Mouse (Mus musculus) lung, postnatal 0 days (tissue): ENCODE results near the gene Prkaca.

Experiments used
- CTCF ChIP-seq: IDR thresholded peaks from 2 replicates; pipeline ENCODE4 v1.5.1; 2016; ENCODE audit warnings: antibody characterized with exemption, mild to moderate bottlenecking
- EP300 ChIP-seq: IDR thresholded peaks from 2 replicates; pipeline ENCODE4 v1.6.1; 2016; ENCODE audit warnings: antibody characterized with exemption, mild to moderate bottlenecking, control low read depth

- TF ChIP-seq EP300, result no peak
- TF ChIP-seq CTCF, result no peak
Observed at GRCm38 (mm10) chr8:83938330-83938729, 34.5 kb upstream of the Prkaca start.
